Mouse (Mus musculus) ES-Bruce4 (cell line): ENCODE data around the gene Riok1. TPM values are rescaled to one million over a fixed set of nuclear protein-coding genes. Genes with fewer than 3 reads are reported as not detected.

Experiments used
- H3K27ac ChIP-seq: 2 replicates; pipeline ENCODE4 v1.5.1; 2012; ENCODE audit warnings: low read length, inconsistent platforms; ENCODE audit not compliant: insufficient read depth
- H3K27me3 ChIP-seq: 2 replicates; pipeline ENCODE4 v1.6.1; 2012; ENCODE audit warnings: mild to moderate bottlenecking, low read length, inconsistent platforms; ENCODE audit not compliant: control insufficient read depth, poor library complexity, insufficient read depth, severe bottlenecking
- H3K36me3 ChIP-seq: 2 replicates; pipeline ENCODE4 v1.6.1; 2012; ENCODE audit warnings: inconsistent platforms, mild to moderate bottlenecking, low read length, moderate library complexity; ENCODE audit not compliant: control insufficient read depth, poor library complexity, insufficient read depth, severe bottlenecking
- H3K4me1 ChIP-seq: one replicate; pipeline ENCODE4 v1.8.1; 2011; ENCODE audit warnings: low read length; ENCODE audit not compliant: control insufficient read depth, insufficient read depth
- H3K4me3 ChIP-seq: 2 replicates; pipeline ENCODE4 v1.5.1; 2011; ENCODE audit warnings: low read depth, mild to moderate bottlenecking, low read length
- H3K9ac ChIP-seq: 2 replicates; pipeline ENCODE4 v1.6.1; 2012; ENCODE audit warnings: low read depth, mild to moderate bottlenecking, inconsistent platforms; ENCODE audit not compliant: poor library complexity, severe bottlenecking
- H3K9me3 ChIP-seq: replicated peaks from 2 replicates; pipeline ENCODE4 v1.6.1; 2012; ENCODE audit warnings: mild to moderate bottlenecking, low read length, inconsistent platforms; ENCODE audit not compliant: control insufficient read depth, poor library complexity, insufficient read depth, severe bottlenecking
- CTCF ChIP-seq: IDR thresholded peaks from one replicate; pipeline ENCODE4 v1.8.1; 2011; ENCODE audit warnings: low read depth, low read length
- EP300 ChIP-seq: IDR thresholded peaks from 2 replicates; pipeline ENCODE4 v1.6.1; 2011; ENCODE audit warnings: low read depth, low read length; ENCODE audit not compliant: insufficient read depth
- POLR2A ChIP-seq: IDR thresholded peaks from one replicate; pipeline ENCODE4 v1.8.1; 2011; ENCODE audit warnings: low read length; ENCODE audit not compliant: insufficient read depth
- polyA plus RNA-seq: library from polyadenylated mRNA; stranded (reverse); fragments of >200 nt; gene quantifications from 2 replicates; pipeline ENCODE4 v1.2.4, GENCODE M21; 2011; ENCODE audit warnings: low read depth; ENCODE audit not compliant: missing spikeins, insufficient read depth, insufficient read length

Riok1 gene
- polyA plus RNA-seq, 1 experiment, result 47.5 TPM

DNA sequence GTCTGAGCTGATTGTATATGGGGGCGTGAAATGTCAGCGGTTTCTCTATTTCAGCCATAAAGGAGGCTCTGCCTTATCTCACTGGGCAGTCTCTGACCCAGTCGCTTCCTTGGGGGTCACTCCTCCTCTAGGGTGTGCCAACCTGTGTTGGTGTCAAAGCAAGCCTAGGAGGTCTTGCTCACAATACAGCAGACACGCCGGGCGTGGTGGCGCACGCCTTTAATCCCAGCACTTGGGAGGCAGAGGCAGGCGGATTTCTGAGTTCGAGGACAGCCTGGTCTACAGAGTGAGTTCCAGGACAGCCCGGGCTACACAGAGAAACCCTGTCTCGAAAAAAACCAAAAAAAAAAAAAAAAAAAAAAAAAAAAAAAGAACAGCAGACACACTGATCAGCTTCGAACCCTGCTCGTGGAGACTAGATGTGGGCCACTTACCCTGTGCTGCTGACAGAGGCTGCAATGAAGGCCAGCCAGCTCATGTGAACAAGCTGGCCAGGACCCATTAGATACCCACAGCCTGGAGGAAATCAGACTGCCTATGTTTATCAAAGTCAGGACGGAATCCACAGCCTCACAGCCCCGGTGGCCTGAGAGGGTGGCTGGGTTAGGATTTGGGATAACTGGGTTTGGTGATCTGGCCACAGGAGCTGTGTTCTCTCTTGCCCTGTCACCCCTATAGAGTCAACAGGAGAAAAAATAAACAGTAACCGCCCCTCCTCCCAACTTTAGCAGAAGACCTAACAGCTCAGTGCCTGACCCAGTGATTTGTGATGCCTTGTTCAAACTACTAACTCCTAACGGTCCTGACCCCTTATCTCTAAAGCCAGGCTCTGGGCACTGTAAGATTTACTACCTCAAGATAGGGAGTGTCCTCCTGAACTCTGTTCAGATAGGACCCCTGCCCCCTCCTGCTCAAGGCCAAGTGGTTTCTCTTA lies 36.8 kb downstream of the Riok1 start:
- H3K36me3 ChIP-seq, result no peaks in the 10 kb centered on the region
- no peak overlapping the region for H3K27ac ChIP-seq
- no peak for TF ChIP-seq POLR2A
- TF ChIP-seq EP300, result no peak
- TF ChIP-seq CTCF, result no peak
- H3K4me3 ChIP-seq, result no peak overlapping the region
- H3K4me1 ChIP-seq, result no peaks in the 10 kb centered on the region
- no peaks in the 10 kb centered on the region for H3K9me3 ChIP-seq
- H3K9ac ChIP-seq, result no peak overlapping the region
- H3K27me3 ChIP-seq, result no peaks in the 10 kb centered on the region

DNA sequence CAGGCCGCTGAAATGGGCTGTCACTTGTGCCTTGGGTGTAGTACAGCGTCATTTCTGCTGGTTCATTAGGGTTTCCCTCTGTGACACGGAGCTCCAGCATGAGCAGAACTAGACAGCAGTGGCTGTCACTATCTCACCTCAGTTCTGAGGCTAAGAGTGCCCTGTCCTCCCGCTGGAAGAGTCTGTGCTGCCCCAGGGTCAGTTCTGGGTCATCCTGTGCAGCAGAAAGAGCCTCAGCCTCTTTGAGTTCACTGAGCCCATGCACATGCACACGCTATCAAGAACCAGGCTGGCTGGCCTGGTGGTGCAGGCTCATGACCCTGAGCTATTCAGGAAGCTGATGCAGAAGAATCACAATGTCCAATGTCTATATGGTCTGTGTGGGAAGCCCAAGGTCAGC lies 37.6 kb downstream of the Riok1 start:
- no peak overlapping the region for H3K4me3 ChIP-seq
- no peaks in the 10 kb centered on the region for H3K9me3 ChIP-seq
- no peak overlapping the region for H3K9ac ChIP-seq
- no peak for TF ChIP-seq POLR2A
- no peak for TF ChIP-seq EP300
- no peak for TF ChIP-seq CTCF
- no peaks in the 10 kb centered on the region for H3K4me1 ChIP-seq
- no peaks in the 10 kb centered on the region for H3K27me3 ChIP-seq
- no peak overlapping the region for H3K27ac ChIP-seq
- H3K36me3 ChIP-seq, result no peaks in the 10 kb centered on the region

- no peak for TF ChIP-seq EP300
- no peak for TF ChIP-seq POLR2A
- TF ChIP-seq CTCF, result no peak
Measured at GRCm38 (mm10) chr13:38077113-38077512, 40.3 kb downstream of the Riok1 start.

DNA sequence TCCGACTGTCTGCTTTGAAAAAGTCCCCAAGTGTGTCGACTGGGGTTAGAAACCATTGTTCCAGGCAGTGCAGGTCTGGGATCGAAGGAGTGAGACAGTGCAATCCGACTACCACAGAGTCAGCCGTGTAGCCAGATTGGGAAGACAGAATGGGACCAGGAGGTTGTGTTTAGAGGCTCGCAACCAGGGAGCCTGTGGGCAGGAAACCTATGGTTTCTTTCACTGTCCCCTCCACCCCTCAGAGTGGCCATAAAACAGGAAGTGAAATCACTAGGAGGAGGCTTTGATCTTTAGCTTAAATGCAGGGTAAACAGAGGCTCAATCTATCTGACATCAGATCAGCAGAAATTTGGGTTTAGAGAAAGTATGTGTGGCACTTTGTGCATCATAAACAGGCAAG lies 42.0 kb downstream of the Riok1 start:
- H3K9ac ChIP-seq, result peak overlapping the region; percentile 42
- no peaks in the 10 kb centered on the region for H3K9me3 ChIP-seq
- no peaks in the 10 kb centered on the region for H3K27me3 ChIP-seq
- H3K4me3 ChIP-seq, result peak overlapping the region; percentile 16; the same call in 1 of the 2 replicates
- peak overlapping the region; percentile 68 for H3K27ac ChIP-seq
- H3K36me3 ChIP-seq, result no peaks in the 10 kb centered on the region
- TF ChIP-seq POLR2A, result no peak
- no peak for TF ChIP-seq EP300
- no peak for TF ChIP-seq CTCF
- peaks cover 3% of the 10 kb centered on the region for H3K4me1 ChIP-seq

More at GRCm38 (mm10) chr13:38077113-38077512, 40.3 kb downstream of the Riok1 start:
- Histone ChIP-seq H3K27ac (no peak overlapping the region), H3K4me1 (peaks cover 3% of the 10 kb centered on the region), H3K4me3 (no peak overlapping the region), H3K36me3 (no peaks in the 10 kb centered on the region), H3K9ac (no peak overlapping the region), H3K27me3 (no peaks in the 10 kb centered on the region), H3K9me3 (no peaks in the 10 kb centered on the region)

GRCm38 (mm10) chr13:38079366-38079765 lies 42.6 kb downstream of the Riok1 start:
- no peak overlapping the region for H3K9ac ChIP-seq
- H3K4me1 ChIP-seq, result peaks cover 3% of the 10 kb centered on the region
- no peak for TF ChIP-seq POLR2A
- TF ChIP-seq EP300, result peak; percentile 63; the same call in 1 of the 2 replicates
- no peaks in the 10 kb centered on the region for H3K36me3 ChIP-seq
- peak overlapping the region; percentile 68 for H3K27ac ChIP-seq
- peak overlapping the region; percentile 16 for H3K4me3 ChIP-seq
- H3K27me3 ChIP-seq, result no peaks in the 10 kb centered on the region
- no peaks in the 10 kb centered on the region for H3K9me3 ChIP-seq

- Histone ChIP-seq H3K27ac (peak overlapping the region; percentile 68; the same call in 1 of the 2 replicates), H3K9ac (no peak overlapping the region), H3K4me3 (no peak overlapping the region), H3K4me1 (peaks cover 3% of the 10 kb centered on the region), H3K27me3 (no peaks in the 10 kb centered on the region), H3K9me3 (no peaks in the 10 kb centered on the region), H3K36me3 (no peaks in the 10 kb centered on the region)
- TF ChIP-seq EP300 (peak; percentile 79), POLR2A (no peak)
Measured at GRCm38 (mm10) chr13:38080014-38080413, 43.2 kb downstream of the Riok1 start.
